Mouse (Mus musculus): Measurements from ENCODE around the gene Rfk.

Rfk gene

DNA sequence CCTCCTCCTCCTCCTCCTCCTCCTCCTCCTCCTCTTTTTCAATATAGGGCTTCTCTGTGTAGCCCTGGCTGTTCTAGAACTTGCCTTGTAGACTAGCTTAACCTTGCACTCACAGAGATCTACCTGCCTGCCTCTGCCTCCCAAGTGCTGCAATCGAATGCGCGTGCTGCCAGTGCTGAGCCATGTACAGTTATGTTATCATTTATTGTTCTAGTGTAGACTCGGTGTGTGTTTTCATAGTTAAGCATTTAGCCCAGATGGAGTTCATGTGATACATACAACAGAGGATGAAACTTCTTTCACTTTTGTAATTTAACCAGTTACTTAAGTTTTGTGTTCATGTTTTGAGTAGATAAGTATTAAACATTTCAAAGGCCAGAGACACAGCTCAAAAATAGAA is 8.8 kb upstream of the Rfk start:
- DNase-seq (ENCODE audit: extremely low spot score, low spot score) = no peak

DNA sequence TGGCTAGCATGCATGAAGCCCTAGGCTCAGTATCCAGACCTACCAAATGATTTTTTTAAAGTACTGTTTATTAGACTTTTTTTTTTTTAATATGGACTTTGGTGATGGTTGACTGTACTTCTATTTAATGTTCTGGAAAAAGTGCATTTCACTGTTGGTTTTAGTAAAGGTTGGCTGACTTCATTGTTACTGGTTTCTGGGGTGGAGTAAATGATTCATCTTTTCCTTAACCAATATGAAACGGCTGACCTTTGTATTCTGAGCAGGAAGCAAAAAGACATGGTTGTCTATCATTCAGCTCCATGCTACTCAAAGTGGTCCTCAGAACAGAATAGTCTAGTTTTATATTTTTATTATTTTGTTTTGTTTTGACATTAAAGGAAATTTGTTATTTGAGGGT is 8.4 kb upstream of the Rfk start:
- no peak for DNase-seq (ENCODE audit: extremely low spot score, low spot score)

DNA sequence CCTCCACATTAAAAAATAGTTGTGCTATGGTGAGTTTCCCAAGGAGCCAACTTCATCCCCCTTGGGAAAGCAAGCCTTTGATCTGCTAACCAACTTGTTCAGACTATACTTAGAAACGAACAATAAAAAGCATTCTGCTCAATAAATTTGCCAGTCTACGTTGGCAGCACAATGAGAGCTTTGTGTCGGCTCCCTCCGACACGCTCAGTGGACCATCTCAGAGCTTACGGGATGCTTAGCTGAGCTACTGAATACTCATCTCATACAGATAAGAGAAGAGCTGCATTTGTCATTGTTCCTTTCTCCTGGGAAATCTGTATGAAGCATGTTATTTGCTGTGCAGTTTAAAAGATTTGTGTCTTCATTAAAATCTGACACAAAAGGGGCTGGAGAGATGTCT is 7.4 kb upstream of the Rfk start:
- no peak for DNase-seq (ENCODE audit: extremely low spot score, low spot score)

DNA sequence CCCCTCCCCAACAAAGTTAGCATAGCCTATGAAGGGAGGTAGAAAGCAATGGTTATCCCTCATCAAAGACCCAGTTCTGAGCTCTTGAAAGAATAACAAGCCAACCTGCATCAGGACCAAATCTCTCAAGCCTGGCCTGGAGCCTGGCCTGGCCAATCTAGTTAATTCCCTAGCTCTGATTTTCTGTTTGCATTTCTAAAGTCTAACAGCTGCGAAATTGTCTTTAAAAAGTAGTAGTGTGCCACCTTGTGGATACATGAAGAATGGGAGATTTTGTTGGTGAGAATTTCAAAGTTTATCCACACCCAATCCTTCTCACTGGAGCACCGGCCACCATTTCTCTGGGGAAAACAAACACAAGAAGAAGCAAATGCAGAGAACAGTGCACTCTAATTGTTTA is 5.4 kb upstream of the Rfk start:
- DNase-seq (ENCODE audit: extremely low spot score, low spot score) = no peak

DNA sequence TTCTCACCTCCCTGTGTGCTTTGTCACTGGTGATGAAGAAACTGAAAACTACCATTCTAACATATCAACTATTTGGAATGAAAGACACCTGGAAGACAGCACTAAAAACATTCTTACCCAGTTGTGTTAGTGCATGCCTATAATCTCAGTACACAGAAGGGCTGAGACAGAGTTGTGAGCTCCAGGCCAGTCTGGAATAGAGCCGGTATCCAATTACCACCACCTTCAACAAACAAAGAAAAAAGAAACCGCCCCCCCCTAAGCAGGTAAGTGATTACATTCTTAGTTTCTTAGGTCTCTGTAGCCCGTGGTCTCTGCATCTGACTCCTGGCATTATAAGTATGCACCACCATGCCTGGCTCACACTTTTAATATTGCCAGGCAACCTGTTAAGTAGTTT is 977 bp upstream of the Rfk start:
- DNase-seq (ENCODE audit: extremely low spot score, low spot score) = no peak

DNA sequence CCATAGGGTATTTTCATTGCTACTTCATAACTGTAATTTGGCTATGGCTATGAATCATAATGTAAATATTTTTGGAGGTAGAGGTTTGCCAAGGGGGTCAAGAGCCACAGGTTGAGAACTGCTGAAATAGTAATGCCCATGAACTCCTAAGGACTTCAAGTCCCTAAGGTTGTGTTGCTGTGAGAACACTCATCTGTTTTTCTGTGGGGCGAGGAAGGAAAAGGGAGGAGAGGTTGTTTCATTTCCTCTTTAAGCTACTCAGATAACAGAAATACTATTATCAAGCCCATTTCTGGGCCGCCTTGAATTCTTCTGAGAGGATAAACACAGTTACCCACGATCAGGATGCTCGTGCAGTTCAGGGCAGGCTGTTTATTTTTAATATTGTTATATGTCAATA is 3.0 kb downstream of the Rfk start:
- DNase-seq (ENCODE audit: extremely low spot score, low spot score) = no peak

DNA sequence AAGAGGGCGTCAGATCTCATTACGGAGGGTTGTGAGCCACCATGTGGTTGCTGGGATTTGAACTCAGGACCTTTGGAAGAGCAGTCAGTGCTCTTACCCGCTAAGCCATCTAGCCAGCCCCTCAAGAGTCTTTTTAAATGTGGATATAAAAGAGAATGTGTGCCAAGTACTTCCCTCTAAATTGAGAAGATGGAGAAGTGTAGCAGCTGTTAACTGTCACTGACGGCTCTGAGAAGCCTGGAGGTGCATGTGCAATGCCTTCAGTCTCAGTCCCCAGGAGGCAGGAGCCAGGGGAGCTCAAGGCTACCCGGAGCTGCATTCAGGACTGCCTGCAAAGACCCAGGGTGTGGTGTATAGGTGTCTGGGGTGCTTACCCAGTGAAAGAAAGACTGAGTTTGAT is 4.1 kb downstream of the Rfk start:
- no peak for DNase-seq (ENCODE audit: extremely low spot score, low spot score)

DNA sequence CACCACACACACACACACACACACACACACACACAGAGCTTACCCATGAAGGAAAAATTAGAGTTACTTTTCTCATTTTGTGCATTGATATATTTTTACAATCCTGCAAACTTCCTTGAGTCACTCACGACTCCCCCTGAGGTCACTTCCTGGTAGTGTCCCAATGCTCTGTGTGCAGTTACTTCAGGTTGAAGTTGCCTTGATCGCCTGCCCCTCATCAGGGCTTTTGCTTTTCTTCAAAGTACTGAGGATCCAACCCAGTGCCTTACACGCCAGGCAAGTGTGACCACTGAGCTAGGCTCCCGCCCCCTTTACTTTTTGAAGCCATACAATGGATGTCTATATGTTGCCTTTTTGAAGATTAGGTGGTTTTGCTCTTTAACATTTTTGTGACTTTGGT is 6.1 kb downstream of the Rfk start:
- no peak for DNase-seq (ENCODE audit: extremely low spot score, low spot score)

DNA sequence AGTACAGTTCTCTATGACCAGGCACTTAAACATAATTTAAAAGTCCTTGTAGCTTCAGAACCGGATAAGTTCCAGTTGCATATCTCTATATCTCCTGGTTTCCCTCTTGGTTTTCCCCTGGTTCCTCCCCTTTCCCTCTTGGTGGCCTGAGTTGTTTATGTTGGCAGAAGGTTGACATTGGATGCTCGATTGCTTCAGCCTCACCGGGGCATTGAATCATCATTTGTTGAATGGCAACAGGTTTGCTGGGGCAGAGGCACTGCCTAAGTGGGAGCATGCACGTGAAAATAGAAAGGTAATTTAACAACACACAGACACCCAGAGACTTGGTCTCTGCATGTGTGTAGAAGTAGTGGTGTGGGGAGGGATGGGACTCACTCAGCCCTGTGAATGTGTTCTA is 6.7 kb downstream of the Rfk start:
- no peak for DNase-seq (ENCODE audit: extremely low spot score, low spot score)

DNA sequence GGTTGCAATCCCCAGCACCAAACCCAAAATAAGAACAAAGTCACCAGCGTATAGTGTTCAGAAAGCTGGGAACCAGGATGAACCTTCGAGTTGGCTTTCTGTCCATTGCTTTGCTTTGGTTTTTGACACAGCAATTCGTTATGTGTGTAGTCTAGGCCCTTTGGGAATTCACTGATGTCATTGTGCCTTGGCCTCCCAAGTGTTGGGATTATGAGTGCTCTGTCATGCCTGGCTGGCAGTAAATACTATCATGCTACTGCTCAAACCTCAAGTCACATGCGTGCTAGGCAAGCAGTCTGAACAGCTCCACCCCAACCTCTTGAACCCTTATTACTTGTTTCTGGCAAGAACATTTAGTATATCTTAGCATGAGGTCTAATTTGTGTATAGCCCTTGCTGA is 9.3 kb downstream of the Rfk start:
- DNase-seq (ENCODE audit: extremely low spot score, low spot score) = no peak

DNA sequence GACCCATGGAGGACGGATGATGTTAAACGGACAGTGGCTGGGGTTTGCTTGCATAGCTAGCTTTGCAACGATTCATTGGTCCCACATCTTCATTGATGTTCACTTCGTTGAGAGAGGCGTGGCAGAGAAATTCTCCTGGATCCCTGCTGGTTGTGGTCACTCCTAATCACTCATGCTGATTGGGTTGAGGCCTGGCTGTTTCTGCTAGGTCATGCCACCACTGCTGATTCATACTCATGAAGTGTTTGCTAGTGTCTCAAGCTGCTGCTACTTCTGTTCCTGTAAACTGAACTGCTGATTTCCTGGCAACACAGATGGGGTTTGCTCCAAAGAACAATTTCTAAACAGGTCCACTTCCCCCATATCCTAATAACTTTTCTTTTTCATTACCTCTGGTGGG is 13.0 kb downstream of the Rfk start:
- no peak for DNase-seq (ENCODE audit: extremely low spot score, low spot score)

DNA sequence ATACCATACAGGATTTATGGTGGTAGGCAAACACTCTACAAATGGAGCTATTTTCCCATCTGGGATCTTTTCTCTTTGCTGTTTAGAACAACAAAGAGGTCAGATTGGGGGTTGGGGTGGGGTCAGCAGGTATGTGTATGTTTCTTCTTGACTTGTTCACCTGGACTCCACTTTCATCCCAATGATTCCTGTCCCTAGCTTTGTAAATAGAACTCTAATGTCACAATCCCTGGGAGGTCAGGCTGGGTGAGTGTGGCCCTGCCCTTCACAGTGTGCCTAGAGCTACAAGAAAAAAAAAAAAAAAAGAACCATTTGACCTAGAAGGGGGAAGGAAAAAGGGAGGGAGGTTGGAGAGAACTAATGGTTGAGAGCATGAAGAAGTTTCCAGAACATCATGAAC is 14.7 kb downstream of the Rfk start:
- no peak for DNase-seq (ENCODE audit: extremely low spot score, low spot score)

DNA sequence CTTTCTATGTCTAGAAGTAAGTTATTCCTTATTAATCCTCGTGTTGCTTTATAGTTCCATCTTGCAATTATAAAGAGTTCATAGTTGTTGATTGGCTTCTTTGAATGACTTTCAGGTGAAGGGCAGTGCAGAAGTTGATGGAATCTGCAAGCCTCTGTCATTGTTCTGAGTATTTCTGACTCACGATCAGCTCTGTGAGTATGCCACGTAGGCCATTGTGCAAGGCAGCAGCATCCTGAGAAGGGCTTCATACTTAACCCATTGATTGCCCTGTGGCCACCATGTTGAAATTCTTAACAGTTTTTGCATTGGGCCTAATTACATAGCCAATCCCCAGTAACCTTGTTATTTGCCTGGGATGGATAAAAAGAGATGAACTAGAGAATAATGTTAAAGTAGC is 15.5 kb downstream of the Rfk start:
- no peak for DNase-seq (ENCODE audit: extremely low spot score, low spot score)

DNA sequence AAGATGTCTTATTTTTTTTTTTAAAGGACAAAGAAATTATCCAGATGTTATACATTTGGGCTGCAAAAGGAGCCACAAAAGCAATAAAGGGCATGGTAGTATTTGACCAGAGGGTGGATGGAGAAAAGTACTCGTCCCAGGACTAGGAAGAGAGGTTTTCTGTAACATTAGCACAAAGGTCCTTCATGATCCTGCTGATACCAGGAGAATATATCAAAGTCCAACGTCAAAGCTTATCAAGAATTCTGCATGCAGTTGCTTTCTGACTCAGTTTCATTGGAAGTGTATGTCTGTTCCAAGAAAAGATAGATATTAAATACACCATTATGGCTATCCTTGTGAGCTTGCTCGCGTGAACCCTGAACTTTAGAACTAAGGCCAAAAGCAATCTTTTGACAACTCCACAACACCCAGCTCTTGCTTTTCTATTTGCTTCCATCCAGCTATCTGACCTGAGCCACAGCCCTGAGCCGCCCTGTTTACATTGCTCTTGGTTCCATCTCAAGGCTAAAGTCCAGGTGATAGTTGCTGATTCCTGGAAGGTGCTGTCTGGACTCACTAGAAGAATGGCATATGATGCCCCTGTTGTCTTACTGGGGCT is 16.7 kb downstream of the Rfk start:
- no peak for DNase-seq (ENCODE audit: extremely low spot score, low spot score)

DNA sequence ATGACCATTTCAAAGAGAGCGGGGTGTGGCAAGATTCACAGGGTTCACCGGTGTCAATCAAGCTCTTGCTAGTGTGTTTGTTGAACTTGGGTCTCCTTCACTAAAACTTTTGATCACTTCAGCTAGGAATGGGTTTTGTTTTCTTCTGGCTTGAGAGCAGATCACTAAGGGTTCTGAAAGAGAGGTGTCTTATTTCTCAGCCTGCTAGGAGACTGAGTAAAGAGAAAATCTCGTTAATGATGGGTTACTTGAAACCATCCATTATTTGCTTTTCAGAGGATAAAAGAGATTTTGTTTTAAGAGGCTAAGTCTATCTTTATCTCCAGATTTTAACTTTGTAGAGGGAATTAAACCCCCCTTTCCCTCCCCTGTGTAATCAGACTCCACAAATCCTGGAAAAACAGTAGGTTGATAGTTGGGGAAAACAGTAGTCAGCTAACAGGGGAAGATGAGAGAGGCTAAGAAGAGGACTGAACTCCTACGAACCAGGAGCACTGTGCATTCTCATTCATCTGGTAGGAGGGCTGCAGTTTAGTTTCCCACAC is 19.1 kb downstream of the Rfk start:
- DNase-seq (ENCODE audit: extremely low spot score, low spot score) = no peak

DNA sequence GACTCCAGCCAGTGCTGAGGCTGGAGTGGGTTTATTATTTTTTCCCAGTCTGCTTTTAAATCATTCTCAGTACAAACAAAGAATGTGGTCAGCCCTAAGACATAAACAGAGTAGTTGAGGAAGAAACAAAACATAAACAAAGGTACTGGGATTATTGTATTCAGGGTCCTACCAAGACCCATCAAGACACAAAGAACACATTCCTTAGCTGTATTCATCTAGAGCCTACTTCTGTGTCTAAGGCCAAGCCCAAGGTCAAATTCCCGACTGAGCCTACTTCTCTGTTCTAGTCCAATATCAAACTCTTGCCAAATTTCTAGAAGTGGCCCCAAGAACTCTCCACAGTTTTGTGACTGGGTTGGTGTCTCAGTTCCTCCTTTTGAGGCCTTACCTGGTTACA is 24.0 kb downstream of the Rfk start:
- DNase-seq (ENCODE audit: extremely low spot score, low spot score) = no peak

DNA sequence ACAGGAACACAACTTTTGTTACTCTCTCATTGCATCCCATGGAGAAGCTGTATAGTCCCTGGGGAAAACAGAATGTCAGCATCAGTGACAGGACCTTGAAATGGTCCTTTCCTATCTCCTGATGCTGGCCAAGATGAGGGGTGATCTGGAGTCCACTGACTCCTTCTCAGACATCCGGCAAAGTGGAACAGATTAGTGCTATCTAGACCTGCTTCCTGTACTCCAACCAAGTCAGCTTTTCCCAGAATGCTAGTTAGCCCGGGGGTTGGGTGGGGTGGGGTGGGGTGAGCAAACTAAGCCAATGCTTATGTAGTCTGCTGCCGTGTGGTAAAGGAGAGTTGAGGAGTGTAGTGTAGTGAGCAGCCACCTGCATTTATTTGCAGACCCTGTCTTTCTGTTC is 29.5 kb downstream of the Rfk start:
- DNase-seq (ENCODE audit: extremely low spot score, low spot score) = no peak

DNA sequence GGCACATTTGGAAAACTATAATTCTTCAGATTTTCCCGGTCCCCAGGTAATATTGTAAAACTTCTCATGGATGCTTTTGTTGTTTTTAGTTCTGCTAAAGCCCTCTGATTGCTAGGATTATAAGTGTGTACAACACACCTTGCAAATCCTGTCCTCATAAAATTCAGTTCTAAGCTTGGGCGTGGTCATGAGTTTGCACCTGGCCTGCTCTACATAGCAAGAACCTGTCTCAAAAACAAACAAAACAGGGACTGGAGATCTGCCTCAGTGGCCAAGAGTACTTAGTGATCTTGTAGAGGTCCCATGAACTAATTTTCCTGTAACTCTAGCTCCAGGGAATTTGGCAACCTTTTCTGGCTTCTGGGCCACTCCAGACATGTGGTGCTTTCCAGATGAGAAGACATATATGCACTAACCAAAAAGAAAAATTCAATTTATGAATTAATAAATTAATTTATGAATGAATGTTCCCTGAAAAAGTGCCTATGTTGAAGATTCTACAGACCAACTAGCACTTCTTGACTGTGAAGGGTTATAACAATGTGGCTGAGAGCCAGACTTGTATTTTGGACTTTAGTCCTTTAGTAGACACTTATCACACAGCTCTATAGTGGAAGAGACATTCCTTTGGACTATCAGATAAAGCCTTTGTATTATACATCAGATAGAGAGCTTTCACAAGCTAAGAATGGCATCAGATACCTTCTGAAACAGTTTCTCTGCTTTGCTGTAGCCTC is 34.1 kb downstream of the Rfk start:
- no peak for DNase-seq (ENCODE audit: extremely low spot score, low spot score)

DNA sequence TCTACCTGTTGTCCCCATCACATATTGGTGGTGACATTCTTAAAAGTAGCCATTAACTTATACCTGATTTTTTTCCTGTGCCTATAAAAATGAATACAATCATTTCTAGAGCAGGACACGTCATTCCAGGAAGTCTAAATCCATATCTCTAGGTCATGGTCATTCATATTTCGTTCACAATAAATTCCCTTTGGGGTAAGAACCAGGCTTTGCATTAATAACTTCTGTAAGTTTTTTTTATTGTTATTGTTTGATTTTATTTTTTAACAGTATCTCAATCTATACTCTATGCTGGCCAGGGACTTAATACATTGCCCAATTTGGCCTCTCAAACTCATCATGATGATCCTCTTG is 34.7 kb downstream of the Rfk start:
- DNase-seq (ENCODE audit: extremely low spot score, low spot score) = no peak

DNA sequence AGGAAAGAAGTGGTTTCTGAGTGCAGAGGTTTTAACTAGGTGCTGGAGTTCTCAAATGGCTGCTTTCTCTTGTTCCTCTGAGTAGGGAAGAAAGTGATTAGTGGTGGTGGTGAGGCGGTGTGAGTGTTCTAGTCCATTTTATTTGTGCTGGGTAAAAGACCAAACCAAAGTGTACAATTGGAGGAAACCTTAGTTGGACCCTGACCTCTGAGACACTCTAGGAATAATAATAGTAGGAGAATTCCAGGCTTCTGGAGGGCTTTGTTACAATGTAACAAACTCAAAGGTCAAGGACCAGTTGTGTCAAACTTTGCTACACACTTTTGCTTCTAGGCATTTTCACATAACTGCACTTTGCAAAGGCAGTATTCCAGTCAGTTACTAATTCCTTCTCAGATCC is 42.8 kb downstream of the Rfk start:
- no peak for DNase-seq (ENCODE audit: extremely low spot score, low spot score)

DNA sequence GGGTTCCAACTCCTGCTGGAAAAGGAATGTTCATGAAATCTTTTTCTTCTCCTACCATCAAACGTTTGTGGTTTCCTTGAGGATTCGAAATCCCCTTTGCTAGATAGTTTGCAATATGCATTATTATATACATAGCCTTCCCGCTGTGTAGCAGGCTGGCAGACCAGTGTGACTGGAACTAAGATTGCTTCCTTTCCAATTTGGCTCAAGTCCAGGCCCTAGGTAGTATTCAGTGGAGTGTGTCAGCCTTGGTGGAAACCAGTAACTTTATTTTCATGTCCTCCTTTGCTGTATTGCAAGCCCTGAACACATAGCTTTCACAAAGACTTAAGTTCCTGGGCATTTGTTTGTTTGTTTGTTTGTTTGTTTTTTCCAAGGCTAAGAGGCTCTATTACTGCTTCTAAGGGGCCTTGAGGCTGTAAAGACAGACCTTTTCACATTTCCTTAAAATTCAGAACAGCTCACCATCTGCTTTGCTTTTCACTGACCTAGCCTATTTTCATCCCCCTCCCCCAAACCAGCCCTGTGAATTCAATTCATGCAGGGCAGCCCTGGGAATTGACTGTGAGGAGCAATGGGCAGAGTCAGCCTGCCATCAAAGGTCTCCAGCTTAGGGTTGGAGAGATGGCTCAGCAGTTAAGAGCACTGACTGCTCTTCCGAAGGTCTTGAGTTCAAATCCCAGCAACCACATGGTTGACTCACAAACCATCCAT is 45.8 kb downstream of the Rfk start:
- no peak for DNase-seq (ENCODE audit: extremely low spot score, low spot score)

DNA sequence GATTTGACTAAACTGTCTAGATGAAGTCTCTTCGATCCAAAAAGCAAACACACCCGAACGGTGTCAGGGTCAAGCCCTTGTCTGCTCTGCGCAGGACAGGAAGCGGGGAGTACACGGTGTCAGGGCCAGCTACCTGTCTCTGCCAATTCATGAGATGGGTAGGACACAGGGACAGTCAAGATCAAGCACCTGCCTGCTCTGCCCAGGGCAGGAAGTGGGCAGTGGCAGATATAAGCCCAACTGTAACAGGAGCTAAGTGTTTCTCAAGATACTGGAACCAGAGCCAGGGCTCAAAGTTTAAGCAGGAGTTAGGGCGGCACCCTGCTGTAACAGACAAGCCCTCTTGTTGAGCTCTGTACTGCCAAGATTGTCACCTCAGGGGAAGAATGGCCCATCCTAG is 49.7 kb downstream of the Rfk start:
- DNase-seq (ENCODE audit: extremely low spot score, low spot score) = no peak
